ENCODE assay signal across 8 mouse cellular contexts in the genomic region with DNA sequence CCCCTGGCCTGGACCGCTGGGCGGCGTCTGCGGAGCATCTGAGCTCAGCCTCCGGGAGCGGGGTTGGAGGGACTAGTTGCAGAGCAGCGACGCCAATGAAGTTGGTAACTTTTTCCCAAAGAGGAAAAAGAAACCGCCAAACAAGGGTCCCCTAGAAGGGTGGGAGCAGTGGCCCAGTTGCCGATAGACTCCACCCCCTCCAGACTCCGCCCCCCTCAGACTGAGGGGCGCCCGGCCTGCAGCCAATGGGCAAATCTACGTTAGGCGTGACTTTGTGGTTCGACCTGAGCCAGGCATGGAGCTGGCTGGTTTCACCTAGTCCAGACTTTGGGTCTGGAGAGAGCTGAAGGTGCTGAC.
DNase-seq lines count a peak whose midpoint lies in the region; ATAC-seq lines count a peak whose summit lies in the region.

No protein-coding gene starts in this region.

- H3K9ac ChIP-seq in heart, embryonic 13.5 days: peak overlapping the region; percentile 83
- peak overlapping the region; percentile 59; the same call in 1 of the 2 replicates for H3K9ac ChIP-seq in liver, embryonic 12.5 days
- peak overlapping the region; percentile 50; the same call in 1 of the 2 replicates for H3K9ac ChIP-seq in neural tube, embryonic 14.5 days (replicated peaks; ENCODE audit: low read depth, low read length)

- peak overlapping the region; percentile 100 for H3K4me2 ChIP-seq in heart, embryonic 13.5 days
- peak overlapping the region; percentile 79 for H3K4me2 ChIP-seq in liver, embryonic 12.5 days
- H3K4me2 ChIP-seq in neural tube, embryonic 14.5 days (ENCODE audit: low read depth, low read length): peak overlapping the region; percentile 98

- no peaks in the 10 kb centered on the region for H3K9me3 ChIP-seq in heart, embryonic 13.5 days
- no peaks in the 10 kb centered on the region for H3K9me3 ChIP-seq in liver, embryonic 12.5 days (replicated peaks)
- no peaks in the 10 kb centered on the region for H3K9me3 ChIP-seq in neural tube, embryonic 14.5 days (ENCODE audit: control insufficient read depth, low read length)

- no peak for DNase-seq in heart, postnatal 36 days
- peak; percentile 17 for DNase-seq in heart, postnatal 4 days
- no peak for DNase-seq in adipocyte (ENCODE audit: low spot score)

- no peaks in the 10 kb centered on the region for H3K36me3 ChIP-seq in heart, embryonic 13.5 days
- H3K36me3 ChIP-seq in liver, embryonic 12.5 days: no peaks in the 10 kb centered on the region
- no peaks in the 10 kb centered on the region for H3K36me3 ChIP-seq in neural tube, embryonic 14.5 days (ENCODE audit: control insufficient read depth, insufficient read depth, low read length)

- intact Hi-C loops in heart, postnatal 36 days (cut with DNase I): loop anchor here (5.0 kb wide), 1 partner anchor 76 kb away; the partner anchor contains the start of gene Hmga2

- H3K27me3 ChIP-seq in heart, embryonic 13.5 days (replicated peaks): 0 out of 2 replicates have a peak, but pooled peaks cover 3% of the 10 kb centered on the region
- H3K27me3 ChIP-seq in liver, embryonic 12.5 days (replicated peaks): peaks cover 30% of the 10 kb centered on the region
- H3K27me3 ChIP-seq in neural tube, embryonic 14.5 days (ENCODE audit: control insufficient read depth, insufficient read depth, low read length): peaks cover 5% of the 10 kb centered on the region; the same call in 1 of the 2 replicates

- peak overlapping the region; percentile 67 for H3K4me3 ChIP-seq in heart, embryonic 13.5 days
- H3K4me3 ChIP-seq in brown adipose tissue, adult 24 weeks (ENCODE audit: insufficient read depth, low read depth, low read length): peak overlapping the region; percentile 30; the same call in 1 of the 2 replicates
- H3K4me3 ChIP-seq in liver, embryonic 12.5 days: peak overlapping the region; percentile 55
- H3K4me3 ChIP-seq in neural tube, embryonic 14.5 days (ENCODE audit: low read depth, low read length): peak overlapping the region; percentile 44

- peaks cover 18% of the 10 kb centered on the region for H3K4me1 ChIP-seq in heart, embryonic 13.5 days
- peaks cover 2% of the 10 kb centered on the region; the same call in 1 of the 2 replicates for H3K4me1 ChIP-seq in brown adipose tissue, adult 24 weeks (ENCODE audit: control insufficient read depth, insufficient read depth, insufficient read length, low read length)
- peaks cover 20% of the 10 kb centered on the region for H3K4me1 ChIP-seq in liver, embryonic 12.5 days
- peaks cover 9% of the 10 kb centered on the region; the same call in 1 of the 2 replicates for H3K4me1 ChIP-seq in neural tube, embryonic 14.5 days (ENCODE audit: control insufficient read depth, insufficient read depth, low read length)

- WGBS in heart, embryonic 13.5 days: 1% methylated on average over 16 of the region's 16 CpGs
- 0% methylated on average over 16 of the region's 16 CpGs for WGBS in liver, embryonic 12.5 days (ENCODE audit: insufficient replicate concordance)
- under 1% methylated on average over 16 of the region's 16 CpGs for WGBS in neural tube, embryonic 14.5 days

- peak overlapping the region; percentile 58; the same call in 1 of the 2 replicates for H3K27ac ChIP-seq in heart, embryonic 13.5 days (replicated peaks)
- no peak overlapping the region for H3K27ac ChIP-seq in brown adipose tissue, adult 24 weeks (replicated peaks; ENCODE audit: low read depth, low read length)
- 0 out of 2 replicates have a peak overlapping the region, but pooled peaks have one; percentile 25 for H3K27ac ChIP-seq in liver, embryonic 12.5 days
- no peak overlapping the region for H3K27ac ChIP-seq in neural tube, embryonic 14.5 days (ENCODE audit: low read depth, low read length)

- ATAC-seq in heart, embryonic 13.5 days (ENCODE audit: extremely low read depth, insufficient number of reproducible peaks, low FRiP score, low TSS enrichment): peak; percentile 47; the same call in 1 of the 2 replicates
- peak; percentile 76 for ATAC-seq in liver, embryonic 12.5 days
- peak; percentile 51 for ATAC-seq in neural tube, embryonic 14.5 days (ENCODE audit: low read depth)
- no peak for ATAC-seq in erythroid progenitor cell, adult 5-6 weeks (replicated peaks; ENCODE audit: low FRiP score, poor library complexity, severe bottlenecking)

Comparison
In these comparisons a context has a peak if more than half of its experiments do, and no peak if none do; other contexts are left out.
1. H3K27ac ChIP-seq: peak in heart, embryonic 13.5 days (single experiment) and liver, embryonic 12.5 days (single experiment); none in brown adipose tissue, adult 24 weeks (single experiment) and neural tube, embryonic 14.5 days (single experiment).
2. Peak in every context shown above with its lines, with median percentiles within 50 percentile points of each other: H3K4me2 ChIP-seq, H3K4me3 ChIP-seq and H3K9ac ChIP-seq.